In the genomic region with DNA sequence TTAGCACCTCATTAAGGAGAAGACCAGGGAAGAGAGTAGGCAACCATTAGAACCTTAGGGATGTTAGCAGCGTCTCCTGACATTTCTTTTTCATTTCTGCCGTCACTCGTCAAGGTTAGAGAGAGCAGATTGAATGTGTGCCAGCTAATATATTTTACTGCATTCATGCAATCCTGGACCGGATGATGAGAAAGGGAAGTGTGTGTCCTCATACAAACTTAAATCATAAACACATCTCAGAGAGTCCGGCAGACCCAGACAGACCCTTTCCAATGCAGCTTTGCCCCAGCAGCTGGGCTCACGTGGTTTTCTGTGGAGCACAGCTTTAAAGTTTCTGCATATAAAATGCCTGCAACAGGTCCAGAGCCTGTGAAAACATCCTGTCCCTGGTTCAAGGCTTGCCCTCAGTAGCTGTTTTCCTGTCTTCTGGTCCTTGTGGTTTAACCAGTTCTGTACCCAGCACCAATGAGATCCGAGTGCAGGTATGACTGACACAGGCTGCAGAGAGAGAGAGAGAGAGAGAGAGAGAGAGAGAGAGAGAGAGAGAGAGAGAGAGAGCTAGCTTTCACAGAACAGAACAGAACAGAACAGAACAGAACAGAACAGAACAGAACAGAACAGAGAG, we compare ENCODE assay signal across 16 mouse cellular contexts.
DNase-seq lines count a peak whose midpoint lies in the region; ATAC-seq and TF ChIP-seq lines count a peak whose summit lies in the region.
"Had no signal": no experiment of that assay in that cellular context is flagged by ENCODE, and none has a peak within 500 bp of the region (broad histone marks: within the 10 kb centered on the region; RNA-seq: fewer than 3 reads in every experiment).

No protein-coding gene starts in this region.

- peak; percentile 47 for ATAC-seq in limb, embryonic 14.5 days (ENCODE audit: low FRiP score, low read depth)
- ATAC-seq in midbrain, embryonic 11.5 days (ENCODE audit: low FRiP score) = no peak
- ATAC-seq: hindbrain, embryonic 16.5 days; midbrain, embryonic 15.5 days; Patski had no signal

- H3K4me3 ChIP-seq in heart, embryonic 10.5 days = no peak overlapping the region
- no peak overlapping the region for H3K4me3 ChIP-seq in limb, embryonic 14.5 days (replicated peaks; ENCODE audit: low read length)
- no peak overlapping the region for H3K4me3 ChIP-seq in midbrain, embryonic 11.5 days (ENCODE audit: low read depth, low read length)
- H3K4me3 ChIP-seq: forebrain, embryonic 12.5 days; heart, embryonic 13.5 days; liver, embryonic 15.5 days; midbrain, embryonic 15.5 days; stomach, embryonic 15.5 days had no signal

- peak overlapping the region; percentile 2; the same call in 1 of the 2 replicates for H3K27ac ChIP-seq in heart, embryonic 10.5 days
- H3K27ac ChIP-seq in limb, embryonic 14.5 days (replicated peaks; ENCODE audit: low read depth, low read length) = peak overlapping the region; percentile 19; the same call in 1 of the 2 replicates
- H3K27ac ChIP-seq in midbrain, embryonic 11.5 days (ENCODE audit: low read depth, low read length) = no peak overlapping the region
- H3K27ac ChIP-seq: forebrain, embryonic 12.5 days; heart, embryonic 13.5 days; liver, embryonic 15.5 days; midbrain, embryonic 15.5 days; stomach, embryonic 15.5 days had no signal

- no peaks in the 10 kb centered on the region for H3K9me3 ChIP-seq in heart, embryonic 10.5 days
- no peaks in the 10 kb centered on the region for H3K9me3 ChIP-seq in limb, embryonic 14.5 days (ENCODE audit: control insufficient read depth, low read length)
- no peaks in the 10 kb centered on the region for H3K9me3 ChIP-seq in midbrain, embryonic 11.5 days (ENCODE audit: control insufficient read depth, low read length)
- H3K9me3 ChIP-seq: forebrain, embryonic 12.5 days; heart, embryonic 13.5 days; liver, embryonic 15.5 days; midbrain, embryonic 15.5 days; stomach, embryonic 15.5 days had no signal

- H3K36me3 ChIP-seq in heart, embryonic 10.5 days = no peaks in the 10 kb centered on the region
- H3K36me3 ChIP-seq in limb, embryonic 14.5 days (ENCODE audit: control insufficient read depth, insufficient read depth, low read length) = no peaks in the 10 kb centered on the region
- no peaks in the 10 kb centered on the region for H3K36me3 ChIP-seq in midbrain, embryonic 11.5 days (ENCODE audit: control insufficient read depth, insufficient read depth, low read length)
- H3K36me3 ChIP-seq: forebrain, embryonic 12.5 days; heart, embryonic 13.5 days; liver, embryonic 15.5 days; midbrain, embryonic 15.5 days; stomach, embryonic 15.5 days had no signal

- no peak overlapping the region for H3K9ac ChIP-seq in limb, embryonic 14.5 days (ENCODE audit: low read depth, low read length, severe bottlenecking)
- no peak overlapping the region for H3K9ac ChIP-seq in midbrain, embryonic 11.5 days (ENCODE audit: low read length)
- H3K9ac ChIP-seq: forebrain, embryonic 12.5 days; liver, embryonic 15.5 days; midbrain, embryonic 15.5 days; stomach, embryonic 15.5 days had no signal

- no peaks in the 10 kb centered on the region for H3K27me3 ChIP-seq in heart, embryonic 10.5 days (ENCODE audit: insufficient read depth, poor library complexity, severe bottlenecking)
- no peaks in the 10 kb centered on the region for H3K27me3 ChIP-seq in limb, embryonic 14.5 days (ENCODE audit: control insufficient read depth, insufficient read depth, low read length)
- no peaks in the 10 kb centered on the region for H3K27me3 ChIP-seq in midbrain, embryonic 11.5 days (ENCODE audit: control insufficient read depth, insufficient read depth, low read length)
- H3K27me3 ChIP-seq: CH12.LX; forebrain, embryonic 12.5 days; heart, embryonic 13.5 days; liver, embryonic 15.5 days; midbrain, embryonic 15.5 days; Patski; stomach, embryonic 15.5 days had no signal

- peaks cover 21% of the 10 kb centered on the region for H3K4me1 ChIP-seq in heart, embryonic 10.5 days
- peaks cover 23% of the 10 kb centered on the region for H3K4me1 ChIP-seq in limb, embryonic 14.5 days (ENCODE audit: control insufficient read depth, insufficient read depth, low read length)
- 0 out of 2 replicates have a peak, but pooled peaks cover 3% of the 10 kb centered on the region for H3K4me1 ChIP-seq in midbrain, embryonic 11.5 days (ENCODE audit: control insufficient read depth, insufficient read depth, low read length)
- H3K4me1 ChIP-seq: forebrain, embryonic 12.5 days; liver, embryonic 15.5 days had no signal

- no peak overlapping the region for H3K4me2 ChIP-seq in limb, embryonic 14.5 days (replicated peaks; ENCODE audit: low read depth, low read length, severe bottlenecking)
- no peak overlapping the region for H3K4me2 ChIP-seq in midbrain, embryonic 11.5 days
- H3K4me2 ChIP-seq: forebrain, embryonic 12.5 days; heart, embryonic 13.5 days; liver, embryonic 15.5 days; midbrain, embryonic 15.5 days; stomach, embryonic 15.5 days had no signal

- intact Hi-C loops in heart, postnatal 25 days (cut with DNase I) = no loop called here

- 79% methylated on average over 7 of the region's 7 CpGs for WGBS in heart, embryonic 10.5 days
- WGBS in limb, embryonic 14.5 days = 27% methylated on average over 7 of the region's 7 CpGs
- 88% methylated on average over 7 of the region's 7 CpGs for whole genome bisulfite sequencing in midbrain, embryonic 11.5 days

- DNase-seq in heart, embryonic 10.5 days (ENCODE audit: low spot score) = no peak
- DNase-seq in heart, postnatal 25 days (ENCODE audit: low spot score) = no peak
- peak; percentile 31 for DNase-seq in lung, postnatal 25 days (ENCODE audit: low spot score)
- DNase-seq in lung, adult 18-20 months = no peak
- peak; percentile 67 for DNase-seq in limb, embryonic 14.5 days (ENCODE audit: low spot score)
- DNase-seq in thymus, postnatal 4 days = peak; percentile 42
- no peak for DNase-seq in midbrain, embryonic 11.5 days (ENCODE audit: low spot score, missing footprints)
- DNase-seq: cerebellum, adult 18-20 months had no signal

- TF ChIP-seq POLR2A in limb, embryonic 14.5 days (IDR thresholded peaks at IDR 0.05; ENCODE audit: borderline replicate concordance, extremely low read depth, insufficient read depth, insufficient read length) = no peak

Comparison
In these comparisons a context has a peak if more than half of its experiments do, and no peak if none do; other contexts are left out.
1. DNase-seq: peak in lung, postnatal 25 days (single experiment), limb, embryonic 14.5 days (single experiment) and thymus, postnatal 4 days (single experiment); none in heart, embryonic 10.5 days (single experiment), heart, postnatal 25 days (single experiment), lung, adult 18-20 months (0 of 2) and midbrain, embryonic 11.5 days (single experiment).